In genomic region chr3:116862621-116863020, GRCm38 (mm10) we compare ENCODE assay signal across 10 mouse cellular contexts. TPM values are rescaled to one million over a fixed set of nuclear protein-coding genes. Genes with fewer than 3 reads are reported as not detected.
DNase-seq lines count a peak whose midpoint lies in the region; ATAC-seq and TF ChIP-seq lines count a peak whose summit lies in the region.
"Had no signal": no experiment of that assay in that cellular context is flagged by ENCODE, and none has a peak within 500 bp of the region (broad histone marks: within the 10 kb centered on the region; RNA-seq: fewer than 3 reads in every experiment).

No protein-coding gene starts in this region.

- no peak for ATAC-seq in hindbrain, embryonic 12.5 days (ENCODE audit: low FRiP score)
- no peak for ATAC-seq in G1E (ENCODE audit: extremely low read depth, insufficient number of reproducible peaks, low FRiP score, poor library complexity, severe bottlenecking)
- no peak for ATAC-seq in liver, embryonic 15.5 days (ENCODE audit: insufficient read depth)

- H3K36me3 ChIP-seq in hindbrain, embryonic 10.5 days: no peaks in the 10 kb centered on the region
- H3K36me3 ChIP-seq in hindbrain, embryonic 12.5 days: no peaks in the 10 kb centered on the region
- peaks cover 27% of the 10 kb centered on the region for H3K36me3 ChIP-seq in G1E (replicated peaks)
- H3K36me3 ChIP-seq in liver, embryonic 15.5 days (replicated peaks): peaks cover 20% of the 10 kb centered on the region
- H3K36me3 ChIP-seq: midbrain, embryonic 12.5 days had no signal

- peak overlapping the region; percentile 63; the same call in 1 of the 2 replicates for H3K4me3 ChIP-seq in hindbrain, embryonic 10.5 days
- no peak overlapping the region for H3K4me3 ChIP-seq in hindbrain, embryonic 12.5 days
- peak overlapping the region; percentile 80 for H3K4me3 ChIP-seq in G1E (ENCODE audit: low read depth, low read length)
- peak overlapping the region; percentile 77 for H3K4me3 ChIP-seq in liver, embryonic 15.5 days (replicated peaks)

- WGBS in hindbrain, embryonic 10.5 days: 79% methylated on average over 1 of the region's 1 CpGs
- WGBS in hindbrain, embryonic 12.5 days: 79% methylated on average over 1 of the region's 1 CpGs
- WGBS in liver, embryonic 15.5 days (ENCODE audit: insufficient replicate concordance): 45% methylated on average over 1 of the region's 1 CpGs

- no peak for DNase-seq in hindbrain, embryonic 10.5 days (ENCODE audit: low spot score)
- DNase-seq in A20 (ENCODE audit: low read depth, low spot score) (peak; percentile 58), G1E (ENCODE audit: low spot score) (no peak)
- no peak for DNase-seq in ovary, postnatal 36 days (ENCODE audit: low spot score)
- DNase-seq in layer of hippocampus, adult 9-11 months: no peak
- DNase-seq: adrenal gland, adult 2 months; embryo, embryonic 11 days had no signal

- H3K9ac ChIP-seq in hindbrain, embryonic 12.5 days: no peak overlapping the region
- peak overlapping the region; percentile 83 for H3K9ac ChIP-seq in liver, embryonic 15.5 days
- H3K9ac ChIP-seq: midbrain, embryonic 12.5 days had no signal

- H3K4me2 ChIP-seq in hindbrain, embryonic 12.5 days (replicated peaks): no peak overlapping the region
- peak overlapping the region; percentile 90 for H3K4me2 ChIP-seq in liver, embryonic 15.5 days

- peaks cover 8% of the 10 kb centered on the region; the same call in 1 of the 2 replicates for H3K4me1 ChIP-seq in hindbrain, embryonic 10.5 days (replicated peaks)
- H3K4me1 ChIP-seq in hindbrain, embryonic 12.5 days: peaks cover 5% of the 10 kb centered on the region; the same call in 1 of the 2 replicates
- H3K4me1 ChIP-seq in G1E (ENCODE audit: insufficient read depth, low read depth, low read length): peaks cover 57% of the 10 kb centered on the region
- peaks cover 69% of the 10 kb centered on the region for H3K4me1 ChIP-seq in liver, embryonic 15.5 days (replicated peaks)

- H3K9me3 ChIP-seq in hindbrain, embryonic 10.5 days: no peaks in the 10 kb centered on the region
- no peaks in the 10 kb centered on the region for H3K9me3 ChIP-seq in hindbrain, embryonic 12.5 days (replicated peaks)
- H3K9me3 ChIP-seq in G1E (replicated peaks): no peaks in the 10 kb centered on the region
- H3K9me3 ChIP-seq in liver, embryonic 15.5 days (replicated peaks): no peaks in the 10 kb centered on the region
- H3K9me3 ChIP-seq: midbrain, embryonic 12.5 days had no signal

- H3K27me3 ChIP-seq in hindbrain, embryonic 10.5 days (ENCODE audit: insufficient read depth, poor library complexity, severe bottlenecking): no peaks in the 10 kb centered on the region
- no peaks in the 10 kb centered on the region for H3K27me3 ChIP-seq in hindbrain, embryonic 12.5 days
- no peaks in the 10 kb centered on the region for H3K27me3 ChIP-seq in G1E (ENCODE audit: insufficient read depth, low read length)
- no peaks in the 10 kb centered on the region for H3K27me3 ChIP-seq in liver, embryonic 15.5 days
- H3K27me3 ChIP-seq: midbrain, embryonic 12.5 days had no signal

- H3K27ac ChIP-seq in hindbrain, embryonic 10.5 days: no peak overlapping the region
- H3K27ac ChIP-seq in hindbrain, embryonic 12.5 days: no peak overlapping the region
- H3K27ac ChIP-seq in liver, embryonic 15.5 days (replicated peaks): peak overlapping the region; percentile 96
- H3K27ac ChIP-seq: midbrain, embryonic 12.5 days had no signal

- no peak for TF ChIP-seq CTCF in G1E (IDR thresholded peaks at IDR 0.05; ENCODE audit: low read depth, low read length)

RNA-seq across cellular contexts. Expression of gene Frrs1, which starts 3.4 kb away (rescaled TPM):
- 8.7 and 17.2 TPM in 2 replicates for polyA plus RNA-seq in hindbrain, embryonic 10.5 days (2016; fragmentation: Nextera tagmentation; extraction: Ambion mirVana)
- polyA plus RNA-seq in hindbrain, embryonic 12.5 days (2016; fragmentation: Nextera tagmentation; extraction: Ambion mirVana): 6.0 and 10.2 TPM in 2 replicates
- total RNA-seq in G1E (2014; fragmentation: Nextera tagmentation): 99.0 and 105 TPM in 2 replicates
- total RNA-seq in G1E (2017): 33.5 and 37.1 TPM in 2 replicates
- polyA plus RNA-seq in G1E (2012): 8.7 and 26.1 TPM in 2 replicates
- polyA plus RNA-seq in liver, embryonic 15.5 days (2015; fragmentation: Nextera tagmentation; extraction: Ambion mirVana): 38.0 and 43.0 TPM in 2 replicates

RNA-seq across cellular contexts. Expression of gene Agl, which starts 54.7 kb away (rescaled TPM):
- 9.6 and 10.7 TPM in 2 replicates for polyA plus RNA-seq in hindbrain, embryonic 10.5 days (2016; fragmentation: Nextera tagmentation; extraction: Ambion mirVana)
- 18.6 and 21.0 TPM in 2 replicates for polyA plus RNA-seq in hindbrain, embryonic 12.5 days (2016; fragmentation: Nextera tagmentation; extraction: Ambion mirVana)
- total RNA-seq in G1E (2014; fragmentation: Nextera tagmentation) (33.6 and 38.7 TPM in 2 replicates), G1E (2017) (13.5 and 15.1 TPM in 2 replicates)
- 1.3 and 1.7 TPM in 2 replicates for polyA plus RNA-seq in G1E (2012)
- polyA plus RNA-seq in liver, embryonic 15.5 days (2015; fragmentation: Nextera tagmentation; extraction: Ambion mirVana): 10.3 and 12.1 TPM in 2 replicates
